Mouse (Mus musculus): ENCODE data around the gene Dnajc13.

- TF ChIP-seq EP300 (IDR thresholded peaks at IDR 0.05; ENCODE audit: low read depth), result no peak
- TF ChIP-seq CTCF (IDR thresholded peaks at IDR 0.05; ENCODE audit: low read depth), result no peak
Measured at GRCm38 (mm10) chr9:104152121-104152520, 110.6 kb downstream of the Dnajc13 start.

All from liver, embryonic 14.5 days (tissue).